Comparison of ENCODE assay signal across 34 mouse cellular contexts in the genomic region with DNA sequence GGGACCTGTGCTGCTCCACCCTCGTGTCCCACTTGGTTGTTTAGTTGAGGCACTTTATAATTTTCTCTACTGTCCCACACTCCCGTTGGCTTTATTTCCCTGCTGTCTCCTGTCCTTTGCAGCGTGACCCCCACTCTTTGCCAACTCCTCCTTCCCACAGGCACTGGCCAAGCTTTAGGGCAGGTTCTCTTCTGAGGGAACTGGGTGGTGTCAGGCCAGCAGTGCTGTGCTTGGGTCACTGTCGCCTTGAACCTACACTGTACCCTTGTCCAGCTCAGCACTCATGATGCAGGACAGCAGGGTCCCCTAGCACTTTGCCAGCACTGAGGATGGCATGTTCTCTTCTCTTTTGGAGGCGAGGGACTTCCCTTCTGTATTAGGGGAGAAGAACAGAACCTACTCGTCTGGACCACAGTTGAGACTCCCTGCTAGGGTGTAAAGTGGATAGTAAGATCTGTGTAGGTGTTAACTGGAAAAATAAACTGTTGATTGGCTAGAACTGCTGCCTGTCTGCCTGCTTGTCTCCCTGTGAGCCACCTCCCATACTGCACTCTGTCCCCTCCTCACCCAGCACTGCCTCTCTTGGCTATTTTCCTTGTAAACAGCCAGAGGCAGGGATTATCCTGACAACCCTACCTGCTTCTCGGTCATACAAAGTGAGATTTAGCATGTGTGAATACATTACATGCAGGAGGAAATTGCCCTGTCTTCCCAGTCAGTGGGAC. TPM values are rescaled to one million over a fixed set of nuclear protein-coding genes. Genes with fewer than 3 reads are reported as not detected.
DNase-seq lines count a peak whose midpoint lies in the region; ATAC-seq and TF ChIP-seq lines count a peak whose summit lies in the region.
"Had no signal": no experiment of that assay in that cellular context is flagged by ENCODE, and none has a peak within 500 bp of the region (broad histone marks: within the 10 kb centered on the region; RNA-seq: fewer than 3 reads in every experiment).

No protein-coding gene starts in this region.

- peak; percentile 79 for DNase-seq in kidney, adult 2 months
- DNase-seq in kidney, postnatal 10 days = no peak
- DNase-seq in stomach, postnatal 0 days (ENCODE audit: low spot score) = no peak
- DNase-seq in liver, embryonic 13.5 days = no peak
- no peak for DNase-seq in hindbrain, embryonic 10.5 days (ENCODE audit: low spot score)
- DNase-seq: adrenal gland, adult 2 months; adrenal gland, postnatal 36 days; B cell, adult 2 months; cerebellum, adult 18-20 months; cerebellum, postnatal 14 days; gastrocnemius, postnatal 10 days; heart, adult 11 months; heart, postnatal 4 days; lung, postnatal 4 days; right cerebral cortex, adult 18-20 months; spleen, adult 18-20 months; thymus, adult 2 months; thymus, postnatal 36 days had no signal

- no peaks in the 10 kb centered on the region for H3K27me3 ChIP-seq in kidney, adult 2 months (replicated peaks; ENCODE audit: control insufficient read depth, insufficient read depth, low read length)
- H3K27me3 ChIP-seq in stomach, embryonic 16.5 days (ENCODE audit: control insufficient read depth, insufficient read depth, low read length) = no peaks in the 10 kb centered on the region
- no peaks in the 10 kb centered on the region for H3K27me3 ChIP-seq in stomach, postnatal 0 days (ENCODE audit: control insufficient read depth, insufficient read depth, low read length)
- no peaks in the 10 kb centered on the region for H3K27me3 ChIP-seq in liver, embryonic 13.5 days
- no peaks in the 10 kb centered on the region for H3K27me3 ChIP-seq in hindbrain, embryonic 10.5 days (ENCODE audit: insufficient read depth, poor library complexity, severe bottlenecking)
- H3K27me3 ChIP-seq: forebrain, embryonic 13.5 days; limb, embryonic 12.5 days; liver, embryonic 15.5 days; megakaryocyte, embryonic 14.5 days; midbrain, embryonic 12.5 days; neural tube, embryonic 12.5 days had no signal

- ATAC-seq in stomach, embryonic 16.5 days (ENCODE audit: insufficient read depth, low FRiP score) = no peak
- no peak for ATAC-seq in stomach, postnatal 0 days (ENCODE audit: low FRiP score, low TSS enrichment)
- ATAC-seq in liver, embryonic 13.5 days (ENCODE audit: low read depth) = no peak
- ATAC-seq: activated CD4-positive, CD25-positive, alpha-beta regulatory T cell, adult 4 months; forebrain, embryonic 13.5 days; intestine, postnatal 0 days had no signal

- H3K9ac ChIP-seq in stomach, embryonic 16.5 days (ENCODE audit: low read length) = peak overlapping the region; percentile 24; the same call in 1 of the 2 replicates
- no peak overlapping the region for H3K9ac ChIP-seq in stomach, postnatal 0 days (ENCODE audit: low read length)
- H3K9ac ChIP-seq in liver, embryonic 13.5 days = 0 out of 2 replicates have a peak overlapping the region, but pooled peaks have one; percentile 11
- H3K9ac ChIP-seq: forebrain, embryonic 13.5 days; hindbrain, embryonic 14.5 days; limb, embryonic 12.5 days; liver, embryonic 15.5 days; midbrain, embryonic 12.5 days; neural tube, embryonic 12.5 days had no signal

- TF ChIP-seq EP300 in stomach, postnatal 0 days (optimal IDR thresholded peaks at IDR 0.05) = no peak

- H3K4me1 ChIP-seq in kidney, adult 2 months (ENCODE audit: control insufficient read depth, insufficient read depth, low read length) = peaks cover 6% of the 10 kb centered on the region; the same call in 1 of the 2 replicates
- peaks cover 9% of the 10 kb centered on the region for H3K4me1 ChIP-seq in stomach, embryonic 16.5 days (ENCODE audit: control insufficient read depth, insufficient read depth, low read length)
- H3K4me1 ChIP-seq in stomach, postnatal 0 days (replicated peaks; ENCODE audit: control insufficient read depth, insufficient read depth) = 0 out of 2 replicates have a peak, but pooled peaks cover 3% of the 10 kb centered on the region
- peaks cover 48% of the 10 kb centered on the region for H3K4me1 ChIP-seq in liver, embryonic 13.5 days (replicated peaks)
- H3K4me1 ChIP-seq in hindbrain, embryonic 10.5 days (replicated peaks) = peaks cover 11% of the 10 kb centered on the region

- peak overlapping the region; percentile 18 for H3K27ac ChIP-seq in kidney, adult 2 months (ENCODE audit: insufficient read depth, low read depth, low read length)
- no peak overlapping the region for H3K27ac ChIP-seq in stomach, embryonic 16.5 days (ENCODE audit: low read length)
- H3K27ac ChIP-seq in stomach, postnatal 0 days (replicated peaks) = no peak overlapping the region
- peak overlapping the region; percentile 1 for H3K27ac ChIP-seq in liver, embryonic 13.5 days
- no peak overlapping the region for H3K27ac ChIP-seq in hindbrain, embryonic 10.5 days
- H3K27ac ChIP-seq: forebrain, embryonic 13.5 days; heart, embryonic 10.5 days; hindbrain, embryonic 14.5 days; layer of hippocampus, adult 2 months; left cerebral cortex, adult 2 months; limb, embryonic 12.5 days; midbrain, embryonic 12.5 days; neural tube, embryonic 12.5 days had no signal

- H3K9me3 ChIP-seq in stomach, embryonic 16.5 days (replicated peaks; ENCODE audit: control insufficient read depth, low read length) = no peaks in the 10 kb centered on the region
- no peaks in the 10 kb centered on the region for H3K9me3 ChIP-seq in stomach, postnatal 0 days (ENCODE audit: control insufficient read depth, low read length)
- H3K9me3 ChIP-seq in liver, embryonic 13.5 days (replicated peaks) = no peaks in the 10 kb centered on the region
- no peaks in the 10 kb centered on the region for H3K9me3 ChIP-seq in hindbrain, embryonic 10.5 days
- H3K9me3 ChIP-seq: forebrain, embryonic 13.5 days; heart, embryonic 10.5 days; limb, embryonic 12.5 days; liver, embryonic 15.5 days; megakaryocyte, embryonic 14.5 days; midbrain, embryonic 12.5 days; neural tube, embryonic 12.5 days had no signal

- H3K4me2 ChIP-seq in stomach, embryonic 16.5 days (ENCODE audit: low read depth, low read length) = no peak overlapping the region
- no peak overlapping the region for H3K4me2 ChIP-seq in stomach, postnatal 0 days (replicated peaks; ENCODE audit: low read depth)
- no peak overlapping the region for H3K4me2 ChIP-seq in liver, embryonic 13.5 days
- H3K4me2 ChIP-seq: forebrain, embryonic 13.5 days; hindbrain, embryonic 14.5 days; limb, embryonic 12.5 days; liver, embryonic 15.5 days; midbrain, embryonic 12.5 days; neural tube, embryonic 12.5 days had no signal

- H3K36me3 ChIP-seq in kidney, adult 2 months (ENCODE audit: control insufficient read depth, insufficient read depth, low read length) = peaks cover 2% of the 10 kb centered on the region; the same call in 1 of the 2 replicates
- H3K36me3 ChIP-seq in stomach, embryonic 16.5 days (ENCODE audit: control insufficient read depth, insufficient read depth, low read length) = peaks cover 20% of the 10 kb centered on the region; the same call in 1 of the 2 replicates
- peaks cover 34% of the 10 kb centered on the region for H3K36me3 ChIP-seq in stomach, postnatal 0 days (ENCODE audit: control insufficient read depth, insufficient read depth, low read length)
- H3K36me3 ChIP-seq in liver, embryonic 13.5 days = peaks cover 63% of the 10 kb centered on the region
- H3K36me3 ChIP-seq in hindbrain, embryonic 10.5 days = peaks cover 52% of the 10 kb centered on the region

- no peak for TF ChIP-seq POLR2A in kidney, adult 2 months (IDR thresholded peaks at IDR 0.05; ENCODE audit: low read depth, low read length)

- no peak overlapping the region for H3K4me3 ChIP-seq in kidney, adult 2 months (ENCODE audit: insufficient read depth, low read depth, low read length)
- H3K4me3 ChIP-seq in stomach, embryonic 16.5 days (replicated peaks; ENCODE audit: low read length) = no peak overlapping the region
- H3K4me3 ChIP-seq in stomach, postnatal 0 days (ENCODE audit: low read depth, low read length) = no peak overlapping the region
- no peak overlapping the region for H3K4me3 ChIP-seq in liver, embryonic 13.5 days (replicated peaks)
- no peak overlapping the region for H3K4me3 ChIP-seq in hindbrain, embryonic 10.5 days
- H3K4me3 ChIP-seq: forebrain, embryonic 13.5 days; heart, embryonic 10.5 days; layer of hippocampus, adult 2 months; left cerebral cortex, adult 2 months; limb, embryonic 12.5 days; liver, embryonic 15.5 days; midbrain, embryonic 12.5 days; myocyte; neural tube, embryonic 12.5 days had no signal

- 64% methylated on average over 7 of the region's 7 CpGs for WGBS in kidney, adult 2 months
- 78% methylated on average over 7 of the region's 7 CpGs for WGBS in stomach, embryonic 16.5 days
- WGBS in stomach, postnatal 0 days = 77% methylated on average over 7 of the region's 7 CpGs
- 80% methylated on average over 7 of the region's 7 CpGs for WGBS in liver, embryonic 13.5 days (ENCODE audit: insufficient replicate concordance)
- WGBS in hindbrain, embryonic 10.5 days = 86% methylated on average over 7 of the region's 7 CpGs

- TF ChIP-seq CTCF in kidney, adult 2 months (conservative IDR thresholded peaks at IDR 0.05; ENCODE audit: insufficient read depth, insufficient read length, low read depth, low read length) = no peak
- TF ChIP-seq CTCF in stomach, postnatal 0 days (IDR thresholded peaks at IDR 0.05; ENCODE audit: low read depth) = no peak

RNA-seq across cellular contexts. Expression of gene Retreg2, which starts 5.0 kb away (rescaled TPM):
- polyA plus RNA-seq in kidney, adult 2 months (2012; rRNA removed) = 225 and 237 TPM in 2 replicates
- 35.4 and 36.5 TPM in 2 replicates for polyA plus RNA-seq in stomach, embryonic 16.5 days (2015; fragmentation: Nextera tagmentation; extraction: Ambion mirVana)
- 30.4 and 31.2 TPM in 2 replicates for polyA plus RNA-seq in stomach, postnatal 0 days (2015; fragmentation: Nextera tagmentation; extraction: Ambion mirVana)
- polyA plus RNA-seq in liver, embryonic 13.5 days (2015; fragmentation: Nextera tagmentation; extraction: Ambion mirVana) = 47.3 and 50.5 TPM in 2 replicates
- 46.0 and 63.4 TPM in 2 replicates for polyA plus RNA-seq in hindbrain, embryonic 10.5 days (2016; fragmentation: Nextera tagmentation; extraction: Ambion mirVana)

RNA-seq across cellular contexts. Expression of gene Cnppd1, which starts 5.1 kb away (rescaled TPM):
- polyA plus RNA-seq in kidney, adult 2 months (2012; rRNA removed) = 67.7 and 70.8 TPM in 2 replicates
- 41.4 and 43.4 TPM in 2 replicates for polyA plus RNA-seq in stomach, embryonic 16.5 days (2015; fragmentation: Nextera tagmentation; extraction: Ambion mirVana)
- 35.1 and 38.3 TPM in 2 replicates for polyA plus RNA-seq in stomach, postnatal 0 days (2015; fragmentation: Nextera tagmentation; extraction: Ambion mirVana)
- polyA plus RNA-seq in liver, embryonic 13.5 days (2015; fragmentation: Nextera tagmentation; extraction: Ambion mirVana) = 45.7 and 46.9 TPM in 2 replicates
- 53.5 and 67.2 TPM in 2 replicates for polyA plus RNA-seq in hindbrain, embryonic 10.5 days (2016; fragmentation: Nextera tagmentation; extraction: Ambion mirVana)

RNA-seq across cellular contexts. Expression of gene Slc23a3, which starts 13.9 kb away (rescaled TPM):
- 12.8 and 25.2 TPM in 2 replicates for polyA plus RNA-seq in kidney, adult 2 months (2012; rRNA removed)
- 0.85 and 1.3 TPM in 2 replicates for polyA plus RNA-seq in stomach, embryonic 16.5 days (2015; fragmentation: Nextera tagmentation; extraction: Ambion mirVana)
- 2.2 TPM in 2 replicates for polyA plus RNA-seq in stomach, postnatal 0 days (2015; fragmentation: Nextera tagmentation; extraction: Ambion mirVana)
- polyA plus RNA-seq in liver, embryonic 13.5 days (2015; fragmentation: Nextera tagmentation; extraction: Ambion mirVana) = 0.85 and 1.1 TPM in 2 replicates
- polyA plus RNA-seq in hindbrain, embryonic 10.5 days (2016; fragmentation: Nextera tagmentation; extraction: Ambion mirVana) = not detected in 2 replicates
- polyA plus RNA-seq: brain, embryonic 14.5 days; hindbrain, embryonic 14.5 days; limb, embryonic 12.5 days; midbrain, postnatal 0 days; neural tube, embryonic 12.5 days had no signal

RNA-seq across cellular contexts. Expression of gene Zfand2b, which starts 20.9 kb away (rescaled TPM):
- polyA plus RNA-seq in kidney, adult 2 months (2012; rRNA removed) = 61.6 and 73.7 TPM in 2 replicates
- 43.3 and 45.3 TPM in 2 replicates for polyA plus RNA-seq in stomach, embryonic 16.5 days (2015; fragmentation: Nextera tagmentation; extraction: Ambion mirVana)
- polyA plus RNA-seq in stomach, postnatal 0 days (2015; fragmentation: Nextera tagmentation; extraction: Ambion mirVana) = 43.0 and 44.5 TPM in 2 replicates
- polyA plus RNA-seq in liver, embryonic 13.5 days (2015; fragmentation: Nextera tagmentation; extraction: Ambion mirVana) = 40.0 and 44.7 TPM in 2 replicates
- polyA plus RNA-seq in hindbrain, embryonic 10.5 days (2016; fragmentation: Nextera tagmentation; extraction: Ambion mirVana) = 38.0 and 43.8 TPM in 2 replicates

RNA-seq across cellular contexts. Expression of gene Nhej1, which starts 22.6 kb away (rescaled TPM):
- polyA plus RNA-seq in kidney, adult 2 months (2012; rRNA removed) = 2.9 and 4.2 TPM in 2 replicates
- 7.6 TPM in 2 replicates for polyA plus RNA-seq in stomach, embryonic 16.5 days (2015; fragmentation: Nextera tagmentation; extraction: Ambion mirVana)
- 3.5 and 4.2 TPM in 2 replicates for polyA plus RNA-seq in stomach, postnatal 0 days (2015; fragmentation: Nextera tagmentation; extraction: Ambion mirVana)
- polyA plus RNA-seq in liver, embryonic 13.5 days (2015; fragmentation: Nextera tagmentation; extraction: Ambion mirVana) = 5.5 and 6.4 TPM in 2 replicates
- polyA plus RNA-seq in hindbrain, embryonic 10.5 days (2016; fragmentation: Nextera tagmentation; extraction: Ambion mirVana) = 14.1 and 14.7 TPM in 2 replicates

Comparison
In these comparisons a context has a peak if more than half of its experiments do, and no peak if none do; other contexts are left out.
1. H3K27ac ChIP-seq: peak in kidney, adult 2 months (single experiment) and liver, embryonic 13.5 days (single experiment); none in stomach, embryonic 16.5 days (single experiment), stomach, postnatal 0 days (single experiment) and hindbrain, embryonic 10.5 days (single experiment).